Mouse (Mus musculus) spleen, postnatal 4 days (tissue): ENCODE results near the gene Hspa12a.
A peak's percentile ranks its signal among the peaks of the same experiment; 100 is the strongest.

ENCODE experiments used
- DNase-seq, 2 experiments: peaks; one replicate each; pipeline ENCODE4 v3.0.0; 2022; ENCODE audit warnings: low spot score in 2 of 2

Gene Hspa12a

DNA sequence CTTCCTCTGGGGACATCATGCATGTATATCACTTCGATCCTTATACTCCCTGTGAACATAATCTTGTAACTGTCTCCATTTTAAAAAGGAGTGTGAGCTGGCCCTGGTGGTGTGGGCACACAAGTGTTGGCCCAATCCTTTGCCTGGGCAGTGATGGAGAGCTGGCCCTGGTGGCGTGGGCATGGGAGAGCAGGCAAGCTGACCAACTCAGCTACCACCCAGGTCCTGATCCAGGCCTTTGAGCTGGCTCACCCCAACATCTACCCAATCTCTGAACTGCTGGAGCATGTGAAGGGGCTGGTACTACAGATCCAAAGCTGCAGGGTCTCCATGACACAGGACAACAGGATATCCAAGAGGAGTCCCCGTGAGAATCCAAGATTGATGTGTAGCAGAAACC is 120.2 kb downstream of the Hspa12a start:
- DNase-seq, result no peak

- DNase-seq, result no peak
Observed at GRCm38 (mm10) chr19:58822454-58823200, 120.8 kb downstream of the Hspa12a start.

DNA sequence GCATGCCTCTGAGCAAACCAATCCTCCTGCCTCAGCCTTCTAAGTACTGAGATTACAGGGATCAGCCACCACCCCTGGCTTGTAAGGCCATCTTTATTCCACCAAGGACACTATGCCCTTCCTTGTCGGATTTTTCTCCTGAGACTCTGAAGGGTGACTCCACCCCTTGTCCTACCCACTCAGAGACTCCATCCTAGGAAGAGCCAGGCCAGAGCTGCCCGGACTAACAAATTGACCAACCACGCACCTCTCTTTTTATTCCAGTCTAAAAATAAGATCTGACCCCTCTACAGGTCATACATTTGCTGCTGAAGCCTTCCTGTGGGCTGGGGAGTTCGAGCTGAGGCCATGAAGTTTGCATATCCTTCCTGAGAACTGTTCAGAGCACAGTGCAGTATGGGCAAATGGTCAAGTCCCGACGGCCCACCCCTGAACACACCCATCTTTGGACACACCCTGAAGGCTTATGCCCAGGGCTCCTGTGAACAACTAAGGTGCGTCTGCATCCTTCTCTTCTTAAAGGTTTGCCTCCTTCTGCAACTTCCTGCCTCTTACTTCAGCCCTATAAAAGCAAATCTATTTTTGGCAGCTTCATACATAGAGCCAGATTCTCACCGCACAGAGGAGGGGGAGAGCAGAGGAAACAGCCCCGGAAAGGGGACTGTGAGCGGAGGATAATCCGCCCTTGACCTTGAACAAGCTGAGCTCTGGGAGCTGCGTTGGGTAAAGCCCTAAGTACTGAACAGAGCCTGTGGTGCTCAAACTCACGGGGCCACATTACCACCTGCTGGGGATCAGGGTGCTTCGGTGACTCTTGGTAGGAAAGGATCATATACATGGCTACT is 124.7 kb downstream of the Hspa12a start:
- DNase-seq, result no peak

DNA sequence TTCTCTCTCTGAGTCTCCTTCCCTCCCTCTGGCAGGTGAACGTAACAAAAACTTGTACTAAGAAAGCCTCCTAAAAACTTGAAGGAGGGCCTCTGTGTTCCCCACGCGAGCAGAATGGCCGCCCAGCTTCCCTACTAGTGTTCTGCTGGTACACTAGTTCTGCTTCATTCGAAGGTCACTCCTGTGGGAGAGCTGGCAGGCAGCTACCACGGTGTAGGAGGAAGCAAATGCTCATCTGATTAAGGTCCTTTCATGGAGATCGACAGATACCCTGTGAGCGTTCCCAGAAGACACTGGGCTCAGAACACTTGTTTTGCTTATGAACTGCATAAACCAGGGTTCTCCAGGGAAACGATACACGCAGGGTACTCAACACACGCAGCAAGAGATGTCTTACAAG is 126.1 kb downstream of the Hspa12a start:
- DNase-seq, result no peak

DNA sequence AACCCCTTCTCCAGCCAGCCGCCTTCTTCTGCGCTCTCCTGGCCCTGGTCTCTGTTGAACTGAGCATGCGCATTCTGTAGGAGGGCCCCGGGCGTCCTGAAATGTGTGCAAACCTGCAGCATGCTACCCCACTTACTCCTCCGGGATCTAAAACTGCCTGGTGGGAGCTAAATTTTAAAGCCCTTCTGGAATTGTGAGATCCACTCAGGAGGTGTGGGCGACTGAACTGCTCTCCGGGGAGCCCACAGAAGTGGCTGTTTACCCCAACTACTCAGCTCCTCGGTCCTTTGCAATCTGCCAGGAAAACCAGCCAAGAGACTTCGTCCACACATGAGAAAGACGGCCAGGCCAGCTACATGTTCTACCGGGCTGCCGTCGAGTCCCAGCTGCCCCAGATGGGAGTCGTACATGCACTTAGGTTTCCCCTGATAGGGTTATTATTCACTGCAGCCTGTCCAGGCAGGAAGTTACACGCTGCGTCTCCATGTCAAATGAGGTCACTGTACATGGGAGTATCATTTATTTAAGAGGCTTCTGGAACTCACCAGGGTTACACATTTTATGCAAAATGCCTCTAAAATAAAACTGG is 126.9 kb downstream of the Hspa12a start:
- no peak for DNase-seq

DNA sequence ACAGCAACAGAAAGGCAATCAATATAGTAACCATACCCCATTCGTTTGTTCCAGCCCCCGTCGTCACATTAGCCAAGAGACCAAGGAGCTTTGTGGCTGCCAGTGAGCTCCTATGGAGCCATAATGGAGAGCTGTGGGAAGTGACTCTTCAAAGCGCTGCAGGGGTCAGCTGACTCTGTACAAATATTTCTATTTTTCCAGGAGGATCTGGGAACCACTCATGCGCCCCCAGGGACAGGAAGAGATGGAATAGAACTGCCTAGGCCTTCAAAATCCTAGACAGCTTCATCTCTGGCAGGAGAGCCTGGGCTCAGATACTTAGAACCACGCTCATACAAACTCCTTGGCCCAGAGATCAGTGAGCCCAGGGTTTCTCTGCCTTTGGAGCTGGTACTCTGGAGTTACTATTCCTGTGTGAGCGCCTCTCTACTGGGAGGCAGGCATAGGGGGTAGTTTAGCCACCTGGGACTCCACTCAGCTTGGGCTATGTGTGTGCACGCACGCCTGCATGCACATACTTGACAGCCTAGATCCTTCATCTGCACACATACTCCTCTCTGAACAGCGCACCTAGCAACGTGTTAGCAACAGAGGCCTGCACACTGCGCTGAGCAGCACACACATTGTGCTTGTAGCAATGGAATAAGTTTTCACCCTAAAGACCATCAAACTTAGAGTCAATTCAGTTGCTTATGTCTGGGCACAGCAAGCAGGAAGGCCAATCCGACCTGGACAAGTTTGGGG is 128.1 kb downstream of the Hspa12a start:
- DNase-seq, result no peak

- no peak for DNase-seq
Observed at GRCm38 (mm10) chr19:58810536-58810935, 132.9 kb downstream of the Hspa12a start.

- DNase-seq, result no peak
Observed at GRCm38 (mm10) chr19:58808864-58809263, 134.6 kb downstream of the Hspa12a start.

- peak; percentile 35 to 72 for DNase-seq
Observed at GRCm38 (mm10) chr19:58806364-58806763, 137.1 kb downstream of the Hspa12a start.

GRCm38 (mm10) chr19:58805191-58805779 is 138.2 kb downstream of the Hspa12a start:
- DNase-seq, result no peak

GRCm38 (mm10) chr19:58795114-58795669 is 148.3 kb downstream of the Hspa12a start:
- DNase-seq, result no peak

DNA sequence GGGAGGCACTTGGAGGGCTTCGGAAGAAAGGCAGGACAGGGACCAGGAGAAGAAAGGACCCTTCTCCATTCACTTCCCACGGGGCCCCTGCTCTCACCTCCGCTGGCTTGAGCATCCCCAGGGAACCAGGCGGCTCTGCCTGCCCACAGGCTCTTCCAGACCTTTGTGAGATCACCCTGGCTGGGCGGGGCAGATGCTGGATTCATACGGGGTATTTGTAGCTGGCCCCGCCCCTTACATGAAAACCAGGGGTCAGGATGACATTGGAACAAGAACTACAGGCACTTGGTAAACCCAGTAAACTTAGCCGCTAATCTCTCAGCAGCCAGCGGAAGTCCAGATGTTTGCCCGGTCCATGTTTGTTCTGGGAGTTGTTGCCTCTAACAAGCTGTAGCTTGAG is 149.2 kb downstream of the Hspa12a start, which contains the start of gene 1700019N19Rik:
Gene 1700019N19Rik (minus strand): TSS at position 178 of the 400 bp plus-strand sequence.
- DNase-seq, result no peak

DNA sequence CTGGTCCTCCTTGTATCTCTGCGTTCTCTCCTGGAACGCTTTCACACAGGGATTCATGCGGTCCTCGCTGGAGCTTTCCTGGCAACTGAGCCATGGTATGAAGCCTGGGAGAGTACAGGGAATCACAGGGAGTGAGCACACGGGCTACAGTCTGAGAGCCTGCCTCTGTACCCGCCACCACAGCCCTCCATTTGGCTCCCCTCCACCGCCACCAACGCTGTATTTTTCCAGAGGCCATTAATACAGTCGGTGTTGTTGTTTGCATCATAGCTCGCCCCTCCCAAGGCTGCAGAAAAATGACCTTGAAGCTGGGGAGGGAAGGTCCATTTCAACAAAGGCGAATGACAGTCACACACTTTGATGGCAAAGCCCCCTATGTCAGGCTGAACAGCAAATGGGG is 154.3 kb downstream of the Hspa12a start:
- no peak for DNase-seq

- DNase-seq, result no peak
Observed at GRCm38 (mm10) chr19:58783938-58784337, 159.5 kb downstream of the Hspa12a start.

DNA sequence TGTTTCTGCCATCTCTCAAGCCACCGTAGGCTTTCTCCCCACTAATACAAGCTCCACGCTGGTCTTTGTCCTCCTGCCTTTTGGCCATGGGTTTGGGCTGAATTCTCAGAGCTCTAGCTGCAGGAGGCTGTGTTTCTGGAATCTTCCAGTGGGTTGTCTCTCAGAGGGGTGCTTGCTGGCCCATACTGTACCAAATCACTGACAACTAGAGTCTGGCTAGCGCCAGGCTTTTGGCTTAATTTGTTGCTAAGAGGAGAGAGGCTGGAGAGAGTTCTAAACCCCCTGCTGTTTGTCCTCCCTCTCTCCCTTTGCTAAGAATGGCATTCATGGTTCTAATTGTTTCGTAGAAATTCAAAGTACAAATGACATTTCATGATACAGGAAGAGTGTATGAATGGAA is 161.9 kb downstream of the Hspa12a start:
- no peak for DNase-seq

- DNase-seq, result no peak
Observed at GRCm38 (mm10) chr19:58776461-58776860, 167.0 kb downstream of the Hspa12a start.

DNA sequence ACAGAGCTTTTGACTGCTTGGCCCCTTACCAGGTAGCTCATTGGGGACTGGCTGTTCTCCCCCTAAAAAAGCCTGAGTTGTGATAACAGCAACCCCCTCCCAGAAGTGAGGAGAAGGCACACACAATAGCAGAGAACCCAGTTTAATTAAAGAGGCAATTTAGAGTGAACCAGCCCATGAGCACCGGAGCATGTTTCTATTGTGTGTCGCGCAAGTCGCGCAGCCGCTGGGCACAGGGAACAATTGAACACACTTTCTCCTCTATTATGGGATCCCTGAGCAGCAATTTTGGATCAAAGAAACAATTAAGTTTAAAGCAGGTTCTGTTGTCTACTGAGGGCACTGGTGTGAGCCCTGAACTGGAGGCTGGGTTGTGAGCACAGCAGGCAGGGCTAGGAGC is 176.1 kb downstream of the Hspa12a start:
- no peak for DNase-seq

DNA sequence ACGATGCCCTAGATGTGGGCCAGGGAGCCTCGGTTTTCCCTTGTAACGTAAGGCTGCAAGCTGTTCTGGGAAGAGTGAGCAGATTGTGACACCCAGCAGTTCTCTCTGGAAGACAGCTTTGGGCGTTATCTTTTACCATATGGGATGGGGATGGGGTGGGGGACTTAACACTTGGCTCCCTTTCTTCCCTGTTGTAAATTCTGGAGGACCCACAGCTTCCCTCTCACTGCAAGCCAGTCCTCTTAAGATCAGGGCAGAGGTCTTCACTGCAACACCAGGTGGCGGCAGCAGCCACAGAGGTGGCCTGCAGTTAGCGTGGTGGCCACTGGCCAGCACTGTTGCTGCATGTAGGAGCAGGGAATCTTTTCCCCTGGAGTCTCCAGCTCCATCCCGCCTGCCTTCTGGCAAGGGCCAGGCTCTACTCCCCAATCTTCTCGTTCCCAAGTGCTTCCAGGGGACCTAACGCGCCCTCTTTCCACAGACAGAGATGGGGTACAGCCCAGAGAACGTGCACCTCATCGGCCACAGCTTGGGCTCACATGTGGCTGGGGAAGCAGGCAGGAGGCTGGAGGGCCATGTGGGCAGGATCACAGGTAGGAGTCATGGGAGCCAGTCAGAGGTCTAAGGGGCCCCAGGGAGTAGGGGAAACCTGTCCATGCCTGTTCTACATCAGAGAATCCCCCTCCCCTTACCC is 180.5 kb downstream of the Hspa12a start:
- no peak for DNase-seq

DNA sequence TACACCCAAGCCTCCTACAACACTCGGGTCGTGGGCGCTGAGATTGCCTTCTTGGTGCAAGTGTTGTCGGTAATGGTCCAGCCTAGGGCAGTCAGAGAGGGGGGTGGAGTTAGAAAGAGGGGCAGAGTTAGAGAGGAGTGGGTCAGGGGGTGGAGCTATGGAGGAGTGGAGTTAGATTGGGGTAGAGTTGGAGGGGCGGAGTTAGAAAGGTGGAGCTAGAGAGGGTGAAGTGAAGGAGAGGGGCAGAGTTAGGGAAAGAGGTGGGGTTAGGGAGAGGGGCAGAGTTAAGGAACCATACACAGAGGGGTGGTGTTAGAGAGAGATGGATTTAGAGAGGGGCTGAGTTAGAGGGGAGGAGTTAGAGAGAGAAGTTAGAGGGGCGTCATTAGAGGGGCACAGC is 181.1 kb downstream of the Hspa12a start:
- no peak for DNase-seq

- no peak for DNase-seq
Observed at GRCm38 (mm10) chr19:58759423-58759822, 184.0 kb downstream of the Hspa12a start, which contains the start of gene Pnliprp2. Gene Pnliprp2, plus strand, starts transcription at chr19:58759719.
